Mouse (Mus musculus): ENCODE results near the gene Zbtb8os. TPM values are rescaled to one million over a fixed set of nuclear protein-coding genes. Genes with fewer than 3 reads are reported as not detected.

The Zbtb8os gene
- total and polyA plus RNA-seq, 2 experiments from 2014 or later: 5.7 to 23.5 TPM

DNA sequence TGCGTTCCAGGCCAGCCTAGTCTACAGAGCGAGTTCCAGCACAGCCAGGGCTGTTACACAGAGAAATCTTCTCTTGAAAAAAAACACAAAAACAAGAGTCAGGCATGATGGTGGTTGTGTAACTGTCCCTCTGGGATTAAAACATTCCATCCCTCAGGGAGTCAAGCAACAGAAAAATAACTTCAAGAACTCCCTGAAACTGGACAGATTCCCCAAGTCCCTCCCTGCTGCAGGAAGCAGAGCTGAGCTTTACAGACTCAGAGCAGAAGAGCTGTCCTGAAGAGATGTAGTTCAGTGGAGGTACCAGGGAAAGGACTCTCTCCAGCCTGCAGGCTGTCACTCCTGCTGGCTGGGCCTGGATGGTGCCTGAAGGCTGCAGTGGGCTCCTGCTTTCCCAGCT lies 47.0 kb downstream of the Zbtb8os start:
- DNase-seq (ENCODE audit: low spot score) (no peak), ATAC-seq (no peak)
- Histone ChIP-seq H3K36me3 (ENCODE audit: insufficient read depth, low read length) (no peaks in the 10 kb centered on the region), H3K4me2 (ENCODE audit: low read depth, low read length) (no peak overlapping the region), H3K27me3 (ENCODE audit: insufficient read depth, low read length) (no peaks in the 10 kb centered on the region), H3K4me1 (ENCODE audit: insufficient read depth, low read length) (no peaks in the 10 kb centered on the region), H3K4me3 (ENCODE audit: low read length) (no peak overlapping the region), H3K9ac (replicated peaks; ENCODE audit: low read length) (no peak overlapping the region), H3K9me3 (ENCODE audit: low read length) (no peaks in the 10 kb centered on the region), H3K27ac (no peak overlapping the region)
- TF ChIP-seq CTCF (IDR thresholded peaks at IDR 0.05; ENCODE audit: low read depth): no peak
- WGBS: 93% methylated on average over 2 of the region's 2 CpGs

DNA sequence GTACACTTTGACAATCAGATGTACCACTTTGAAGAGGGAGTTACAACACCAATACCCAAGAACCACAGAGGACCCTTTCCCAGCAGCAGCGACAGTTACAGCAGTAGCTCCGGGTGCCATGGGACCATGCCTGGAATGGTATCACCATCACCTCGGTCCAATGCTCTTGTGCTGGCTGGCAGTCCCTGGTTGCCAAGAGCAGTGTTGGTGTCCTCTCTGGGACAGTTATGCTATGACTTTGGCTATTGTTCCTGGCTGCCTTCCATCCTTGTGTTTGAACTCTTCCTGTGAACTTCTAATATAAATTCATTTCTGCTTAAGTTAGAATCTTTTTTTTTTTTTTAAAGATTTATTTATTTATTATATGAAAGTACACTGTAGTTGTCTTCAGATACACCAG lies 48.1 kb downstream of the Zbtb8os start:
- Histone ChIP-seq H3K9ac (replicated peaks; ENCODE audit: low read length) (no peak overlapping the region), H3K4me3 (ENCODE audit: low read length) (no peak overlapping the region), H3K36me3 (ENCODE audit: insufficient read depth, low read length) (no peaks in the 10 kb centered on the region), H3K27ac (no peak overlapping the region), H3K4me2 (ENCODE audit: low read depth, low read length) (no peak overlapping the region), H3K9me3 (ENCODE audit: low read length) (no peaks in the 10 kb centered on the region), H3K4me1 (ENCODE audit: insufficient read depth, low read length) (no peaks in the 10 kb centered on the region), H3K27me3 (ENCODE audit: insufficient read depth, low read length) (no peaks in the 10 kb centered on the region)
- no peak for TF ChIP-seq CTCF (IDR thresholded peaks at IDR 0.05; ENCODE audit: low read depth)
- DNase-seq (ENCODE audit: low spot score) (no peak), ATAC-seq (no peak)
- WGBS: 90% methylated on average over 3 of the region's 3 CpGs

DNA sequence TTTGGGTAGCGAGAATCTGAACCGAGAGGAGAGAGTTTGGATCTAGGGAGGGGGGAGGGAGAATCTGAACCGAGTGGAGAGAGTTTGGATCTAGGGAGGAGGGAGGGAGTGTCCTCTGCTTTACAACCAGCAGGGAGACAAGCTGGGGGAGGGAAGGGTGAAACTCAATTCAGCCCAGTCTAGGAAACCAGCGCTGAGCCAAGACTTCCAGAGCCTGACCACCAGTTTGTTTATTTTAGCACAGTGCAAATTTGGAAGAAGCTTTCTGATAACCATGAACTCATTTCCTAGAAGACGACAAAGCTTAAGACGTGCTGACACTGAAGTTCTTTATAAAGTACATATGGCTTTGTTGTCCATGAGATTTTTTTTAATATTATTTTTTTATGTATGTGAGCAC lies 48.9 kb downstream of the Zbtb8os start:
- ATAC-seq: no peak
- H3K27me3 ChIP-seq (ENCODE audit: insufficient read depth, low read length): no peaks in the 10 kb centered on the region
- H3K4me1 ChIP-seq (ENCODE audit: insufficient read depth, low read length): no peaks in the 10 kb centered on the region
- no peak for TF ChIP-seq CTCF (IDR thresholded peaks at IDR 0.05; ENCODE audit: low read depth)
- H3K36me3 ChIP-seq (ENCODE audit: insufficient read depth, low read length): no peaks in the 10 kb centered on the region
- H3K4me2 ChIP-seq (ENCODE audit: low read depth, low read length): no peak overlapping the region
- H3K27ac ChIP-seq: no peak overlapping the region
- H3K4me3 ChIP-seq (ENCODE audit: low read length): no peak overlapping the region
- no peak overlapping the region for H3K9ac ChIP-seq (replicated peaks; ENCODE audit: low read length)
- DNase-seq (ENCODE audit: low spot score): no peak
- no peaks in the 10 kb centered on the region for H3K9me3 ChIP-seq (ENCODE audit: low read length)
- 38% methylated on average over 6 of the region's 6 CpGs for WGBS

DNA sequence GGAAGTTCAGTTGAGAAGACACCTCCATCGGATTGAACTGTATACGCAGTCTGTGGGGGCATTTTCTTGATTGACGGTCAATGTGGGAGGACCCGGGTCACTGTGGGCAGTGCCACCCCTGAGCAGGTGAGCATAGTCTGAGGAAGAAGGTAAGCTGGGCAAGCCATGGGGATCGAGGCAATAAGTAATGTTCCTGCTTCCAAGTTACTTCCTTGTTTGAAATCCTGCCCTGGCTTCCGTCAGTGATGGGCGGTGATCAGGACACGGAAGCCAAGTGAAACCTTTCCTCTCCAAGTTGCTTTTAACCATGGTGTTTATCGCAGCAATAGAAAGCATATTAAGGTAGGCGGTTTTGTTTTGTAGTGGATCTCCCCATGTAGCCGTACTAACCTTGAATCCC lies 50.2 kb downstream of the Zbtb8os start:
- no peak overlapping the region for H3K4me2 ChIP-seq (ENCODE audit: low read depth, low read length)
- no peaks in the 10 kb centered on the region for H3K27me3 ChIP-seq (ENCODE audit: insufficient read depth, low read length)
- no peak overlapping the region for H3K9ac ChIP-seq (replicated peaks; ENCODE audit: low read length)
- H3K36me3 ChIP-seq (ENCODE audit: insufficient read depth, low read length): no peaks in the 10 kb centered on the region
- H3K4me3 ChIP-seq (ENCODE audit: low read length): no peak overlapping the region
- ATAC-seq (no peak), DNase-seq (ENCODE audit: low spot score) (no peak)
- no peak for TF ChIP-seq CTCF (IDR thresholded peaks at IDR 0.05; ENCODE audit: low read depth)
- H3K9me3 ChIP-seq (ENCODE audit: low read length): no peaks in the 10 kb centered on the region
- H3K27ac ChIP-seq: no peak overlapping the region
- H3K4me1 ChIP-seq (ENCODE audit: insufficient read depth, low read length): no peaks in the 10 kb centered on the region
- 94% methylated on average over 11 of the region's 11 CpGs for WGBS

DNA sequence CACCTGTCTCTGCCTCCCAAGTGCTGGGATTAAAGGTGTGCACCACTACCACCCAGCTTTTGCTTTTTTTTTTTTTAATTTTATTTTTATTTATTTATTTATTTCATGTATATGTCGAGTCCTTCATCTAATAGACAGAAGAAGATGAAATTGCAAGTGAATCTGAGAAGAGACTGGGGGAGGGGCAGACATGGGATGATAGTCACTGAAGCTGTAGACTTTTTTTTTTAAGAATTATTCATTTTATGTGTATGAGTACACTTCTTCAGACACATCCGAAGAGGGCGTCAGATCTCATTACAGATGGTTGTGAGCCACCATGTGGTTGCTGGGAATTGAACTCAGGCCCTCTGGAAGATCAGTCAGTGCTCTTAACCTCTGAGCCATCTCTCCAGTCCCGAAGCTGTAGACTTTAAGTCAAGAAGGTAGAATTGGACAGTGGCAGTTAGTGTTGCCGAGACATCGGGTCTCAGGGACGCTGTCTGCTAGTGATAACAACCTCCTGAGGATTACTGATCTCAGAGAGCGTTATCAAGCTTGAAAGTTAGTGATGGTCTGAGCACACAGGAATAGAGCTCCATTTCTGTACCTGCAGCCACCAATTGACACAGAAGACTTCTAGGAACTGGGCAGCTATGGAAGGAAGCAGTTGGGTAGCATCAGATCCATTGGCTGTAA lies 50.9 kb downstream of the Zbtb8os start:
- Histone ChIP-seq H3K4me2 (ENCODE audit: low read depth, low read length) (no peak overlapping the region), H3K27ac (no peak overlapping the region), H3K9ac (replicated peaks; ENCODE audit: low read length) (no peak overlapping the region), H3K27me3 (ENCODE audit: insufficient read depth, low read length) (no peaks in the 10 kb centered on the region), H3K9me3 (ENCODE audit: low read length) (no peaks in the 10 kb centered on the region), H3K36me3 (ENCODE audit: insufficient read depth, low read length) (no peaks in the 10 kb centered on the region), H3K4me3 (ENCODE audit: low read length) (no peak overlapping the region), H3K4me1 (ENCODE audit: insufficient read depth, low read length) (no peaks in the 10 kb centered on the region)
- ATAC-seq (no peak), DNase-seq (ENCODE audit: low spot score) (no peak)
- TF ChIP-seq CTCF (IDR thresholded peaks at IDR 0.05; ENCODE audit: low read depth): no peak
- WGBS: 91% methylated on average over 8 of the region's 8 CpGs

DNA sequence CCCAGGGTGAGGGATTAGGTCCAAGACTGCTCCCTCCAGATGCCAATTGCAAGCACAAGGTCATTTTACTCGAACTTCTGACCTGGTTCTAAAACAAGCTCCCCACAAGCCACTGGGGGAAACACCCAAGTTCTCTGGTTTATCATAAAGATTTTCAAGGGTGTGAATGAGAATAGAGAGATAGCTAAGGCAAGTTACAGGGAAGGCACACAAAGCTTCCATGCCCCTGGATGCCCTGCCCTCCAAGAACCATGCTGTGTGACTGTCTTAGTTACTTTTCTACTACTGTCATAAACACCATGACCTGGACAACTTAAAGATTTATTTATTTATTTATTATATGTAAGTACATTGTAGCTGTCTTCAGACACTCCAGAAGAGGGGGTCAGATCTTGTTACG lies 51.5 kb downstream of the Zbtb8os start:
- Histone ChIP-seq H3K27me3 (ENCODE audit: insufficient read depth, low read length) (no peaks in the 10 kb centered on the region), H3K4me1 (ENCODE audit: insufficient read depth, low read length) (no peaks in the 10 kb centered on the region), H3K4me3 (ENCODE audit: low read length) (no peak overlapping the region), H3K9me3 (ENCODE audit: low read length) (no peaks in the 10 kb centered on the region), H3K9ac (replicated peaks; ENCODE audit: low read length) (no peak overlapping the region), H3K27ac (no peak overlapping the region), H3K36me3 (ENCODE audit: insufficient read depth, low read length) (no peaks in the 10 kb centered on the region), H3K4me2 (ENCODE audit: low read depth, low read length) (no peak overlapping the region)
- no peak for TF ChIP-seq CTCF (IDR thresholded peaks at IDR 0.05; ENCODE audit: low read depth)
- DNase-seq (ENCODE audit: low spot score) (no peak), ATAC-seq (no peak)
- 72% methylated on average over 1 of the region's 2 CpGs for WGBS

DNA sequence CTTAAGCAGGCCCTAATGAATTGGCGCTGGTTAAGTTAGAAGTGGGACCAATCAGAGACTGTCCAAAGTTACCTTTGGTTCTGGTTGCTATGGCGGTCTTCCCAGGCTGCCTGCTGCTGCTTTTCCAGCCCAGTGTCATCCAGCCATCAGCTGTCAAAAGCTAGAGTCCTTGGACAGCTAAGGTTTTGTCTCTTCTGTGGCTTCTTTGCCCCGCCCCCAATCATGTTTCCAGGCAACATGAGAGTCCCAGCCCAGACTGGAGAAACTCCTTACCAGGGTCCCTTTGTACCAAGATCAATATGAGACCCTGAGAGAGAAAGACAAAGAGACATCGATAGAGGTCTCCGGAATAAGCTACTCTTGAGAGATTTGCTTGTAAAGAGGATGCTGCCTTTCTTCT lies 52.9 kb downstream of the Zbtb8os start:
- 35% methylated on average over 5 of the region's 5 CpGs for WGBS
- no peak overlapping the region for H3K4me2 ChIP-seq (ENCODE audit: low read depth, low read length)
- no peak overlapping the region for H3K4me3 ChIP-seq (ENCODE audit: low read length)
- H3K9ac ChIP-seq (replicated peaks; ENCODE audit: low read length): no peak overlapping the region
- ATAC-seq: no peak
- H3K27ac ChIP-seq: no peak overlapping the region
- H3K36me3 ChIP-seq (ENCODE audit: insufficient read depth, low read length): no peaks in the 10 kb centered on the region
- no peak for TF ChIP-seq CTCF (IDR thresholded peaks at IDR 0.05; ENCODE audit: low read depth)
- H3K9me3 ChIP-seq (ENCODE audit: low read length): no peaks in the 10 kb centered on the region
- no peak for DNase-seq (ENCODE audit: low spot score)
- H3K27me3 ChIP-seq (ENCODE audit: insufficient read depth, low read length): no peaks in the 10 kb centered on the region
- H3K4me1 ChIP-seq (ENCODE audit: insufficient read depth, low read length): no peaks in the 10 kb centered on the region

All from hindbrain, postnatal 0 days (tissue).